Mouse (Mus musculus) E14TG2a.4 (cell line): ENCODE data around the gene Ell.

Source experiments
- CTCF ChIP-seq: conservative IDR thresholded peaks from 2 replicates; pipeline ENCODE4 v1.5.1; 2014; ENCODE audit warnings: low read length
- POU5F1 ChIP-seq: IDR thresholded peaks from 2 replicates; pipeline ENCODE4 v1.6.1; 2014; ENCODE audit warnings: low read length, borderline replicate concordance

- TF ChIP-seq POU5F1, result no peak
- TF ChIP-seq CTCF, result no peak
These were observed 803 bp downstream of the Ell start for GRCm38 (mm10) chr8:70540013-70540506.
